Mouse (Mus musculus) olfactory bulb, adult 2 months (tissue): ENCODE measurements around the gene Cacng7. TPM values are rescaled to one million over a fixed set of nuclear protein-coding genes. Genes with fewer than 3 reads are reported as not detected.
A peak's percentile ranks its signal among the peaks of the same experiment; 100 is the strongest.

Experiments
- H3K27ac ChIP-seq: fragments of 200-500 bp; 2 replicates; pipeline ENCODE4 v1.5.1; 2012; ENCODE audit warnings: low read depth, low read length; ENCODE audit not compliant: insufficient read depth
- H3K4me1 ChIP-seq: fragments of 200-500 bp; 2 replicates; pipeline ENCODE4 v1.6.1; 2012; ENCODE audit warnings: low read length; ENCODE audit not compliant: control insufficient read depth, insufficient read depth
- H3K4me3 ChIP-seq: fragments of 200-500 bp; 2 replicates; pipeline ENCODE4 v1.5.1; 2012; ENCODE audit warnings: mild to moderate bottlenecking, low read depth, low read length, moderate library complexity; ENCODE audit not compliant: insufficient read depth
- CTCF ChIP-seq: fragments of 200-500 bp; IDR thresholded peaks from 2 replicates; pipeline ENCODE4 v1.5.1; 2012; ENCODE audit warnings: low read depth, mild to moderate bottlenecking, low read length, moderate library complexity; ENCODE audit not compliant: insufficient read depth
- POLR2A ChIP-seq: fragments of 200-500 bp; IDR thresholded peaks from 2 replicates; pipeline ENCODE4 v1.6.1; 2012; ENCODE audit warnings: mild to moderate bottlenecking, low read depth, low read length, moderate library complexity; ENCODE audit not compliant: insufficient read depth
- WGBS: fragments of 180-500 bp; shearing (Covaris S2); methylation state at CpG from one replicate; pipeline ENCODE4 v1.1.7; 2018; 5-methylcytosine and 5-hydroxymethylcytosine counted together
- polyA plus RNA-seq: library from polyadenylated mRNA; stranded (reverse); fragments of >200 nt; gene quantifications from 2 replicates; pipeline ENCODE4 v1.2.4, GENCODE M21; 2012; ENCODE audit warnings: low replicate concordance; ENCODE audit not compliant: missing spikeins, insufficient read depth, insufficient read length

Cacng7 gene
- polyA plus RNA-seq, 1 experiment: not detected

GRCm38 (mm10) chr7:3302556-3303275, 30.0 kb upstream of the Cacng7 start:
- peak overlapping the region; percentile 54 for H3K27ac ChIP-seq

GRCm38 (mm10) chr7:3303276-3303781, 29.4 kb upstream of the Cacng7 start:
- Histone ChIP-seq H3K4me1 (peaks cover 28% of the 10 kb centered on the region), H3K27ac (peak overlapping the region; percentile 64), H3K4me3 (peak overlapping the region; percentile 66)
- under 1% methylated on average over 29 of the region's 29 CpGs for WGBS
- TF ChIP-seq POLR2A (0 out of 2 replicates have a peak, but pooled peaks have one; percentile 14), CTCF (no peak)

More at GRCm38 (mm10) chr7:3302556-3303275, 30.0 kb upstream of the Cacng7 start:
- TF ChIP-seq CTCF (no peak), POLR2A (no peak)
- peaks cover 28% of the 10 kb centered on the region for H3K4me1 ChIP-seq
- 2% methylated on average over 16 of the region's 16 CpGs for WGBS
- H3K4me3 ChIP-seq: peak overlapping the region; percentile 66

GRCm38 (mm10) chr7:3303789-3304188, 29.0 kb upstream of the Cacng7 start:
- Histone ChIP-seq H3K4me3 (peak overlapping the region; percentile 66), H3K27ac (peak overlapping the region; percentile 64), H3K4me1 (peaks cover 28% of the 10 kb centered on the region)
- TF ChIP-seq POLR2A (no peak), CTCF (no peak)
- WGBS: 5% methylated on average over 12 of the region's 12 CpGs

- TF ChIP-seq CTCF: no peak
- TF ChIP-seq POLR2A: no peak
- Histone ChIP-seq H3K4me3 (peak overlapping the region; percentile 66), H3K4me1 (peaks cover 28% of the 10 kb centered on the region), H3K27ac (no peak overlapping the region)
- 11% methylated on average over 10 of the region's 10 CpGs for WGBS
These were observed 28.5 kb upstream of the Cacng7 start for GRCm38 (mm10) chr7:3304298-3304697.

- no peak overlapping the region for H3K27ac ChIP-seq
- TF ChIP-seq POLR2A: no peak
- no peak for TF ChIP-seq CTCF
- peaks cover 28% of the 10 kb centered on the region for H3K4me1 ChIP-seq
- H3K4me3 ChIP-seq: no peak overlapping the region
- 84% methylated on average over 3 of the region's 3 CpGs for WGBS
These were observed 26.4 kb upstream of the Cacng7 start for GRCm38 (mm10) chr7:3306400-3306799.

- TF ChIP-seq POLR2A: no peak
- no peak for TF ChIP-seq CTCF
- 74% methylated on average over 4 of the region's 4 CpGs for WGBS
- peaks cover 18% of the 10 kb centered on the region for H3K4me1 ChIP-seq
- no peak overlapping the region for H3K27ac ChIP-seq
- no peak overlapping the region for H3K4me3 ChIP-seq
These were observed 24.1 kb upstream of the Cacng7 start for GRCm38 (mm10) chr7:3308646-3309045.

- H3K4me1 ChIP-seq: peaks cover 3% of the 10 kb centered on the region
- no peak overlapping the region for H3K27ac ChIP-seq
- WGBS: 98% methylated on average over 7 of the region's 7 CpGs
- H3K4me3 ChIP-seq: no peak overlapping the region
- TF ChIP-seq POLR2A (no peak), CTCF (no peak)
These were observed 22.5 kb upstream of the Cacng7 start for GRCm38 (mm10) chr7:3310233-3310632.

- no peak for TF ChIP-seq CTCF
- no peak for TF ChIP-seq POLR2A
- Histone ChIP-seq H3K27ac (no peak overlapping the region), H3K4me3 (no peak overlapping the region), H3K4me1 (no peaks in the 10 kb centered on the region; the same call in 1 of the 2 replicates)
- WGBS: 81% methylated on average over 8 of the region's 8 CpGs
These were observed 19.2 kb upstream of the Cacng7 start for GRCm38 (mm10) chr7:3313571-3313970.

- 70% methylated on average over 5 of the region's 5 CpGs for WGBS
- H3K4me1 ChIP-seq: no peaks in the 10 kb centered on the region; the same call in 1 of the 2 replicates
- no peak overlapping the region for H3K4me3 ChIP-seq
- no peak overlapping the region for H3K27ac ChIP-seq
- TF ChIP-seq POLR2A (no peak), CTCF (no peak)
These were observed 18.6 kb upstream of the Cacng7 start for GRCm38 (mm10) chr7:3314121-3314520.
